Mouse (Mus musculus) WW6 (cell line): ENCODE data around the gene Gm3591.
"Not testable (repeated sequence)": the region's sequence is repeated elsewhere in the genome, so short reads cannot be mapped to it uniquely, and the experiment has no call there.

Experiments
- DNase-seq: peaks from one replicate; pipeline ENCODE4 v3.0.0-alpha.2; 2013; ENCODE audit warnings: low read depth, low spot score

Gm3591 gene

GRCm38 (mm10) chr14:6412382-6412781 lies at the start of gene Gm3591:
TSS of gene Gm3591 (minus strand) at chr14:6412482.
- not testable (repeated sequence) for DNase-seq

- DNase-seq, result not testable (repeated sequence)
These were observed 32.2 kb upstream of the Gm3591 start, which contains the start of gene Gm3594 for GRCm38 (mm10) chr14:6444511-6444910. TSS of gene Gm3594 (minus strand) at chr14:6444611.

- DNase-seq, result not testable (repeated sequence)
These were observed 28.5 kb upstream of the Gm3591 start for GRCm38 (mm10) chr14:6440774-6441173.

GRCm38 (mm10) chr14:6440206-6440605 lies 27.9 kb upstream of the Gm3591 start:
- not testable (repeated sequence) for DNase-seq

- DNase-seq, result not testable (repeated sequence)
These were observed 14.5 kb upstream of the Gm3591 start for GRCm38 (mm10) chr14:6426766-6427165.

GRCm38 (mm10) chr14:6426353-6426752 lies 14.1 kb upstream of the Gm3591 start:
- not testable (repeated sequence) for DNase-seq

- DNase-seq, result not testable (repeated sequence)
These were observed 22.1 kb downstream of the Gm3591 start, which contains the start of gene Gm16440 for GRCm38 (mm10) chr14:6390219-6390618. TSS of gene Gm16440 (minus strand) at chr14:6390319.
